Mouse (Mus musculus) CD8-positive naive resting alpha-beta T cell, adult 2 months (primary cell): ENCODE results near the gene Taf12.

Source experiments
- DNase-seq, 2 experiments: peaks; one replicate each; pipeline ENCODE4 v3.0.0; 2022; ENCODE audit warnings: low read depth in 2 of 2, low spot score in 2 of 2

The Taf12 gene

GRCm38 (mm10) chr4:132309849-132310472, 35.8 kb downstream of the Taf12 start:
- DNase-seq: peak; percentile 50 to 65

DNA sequence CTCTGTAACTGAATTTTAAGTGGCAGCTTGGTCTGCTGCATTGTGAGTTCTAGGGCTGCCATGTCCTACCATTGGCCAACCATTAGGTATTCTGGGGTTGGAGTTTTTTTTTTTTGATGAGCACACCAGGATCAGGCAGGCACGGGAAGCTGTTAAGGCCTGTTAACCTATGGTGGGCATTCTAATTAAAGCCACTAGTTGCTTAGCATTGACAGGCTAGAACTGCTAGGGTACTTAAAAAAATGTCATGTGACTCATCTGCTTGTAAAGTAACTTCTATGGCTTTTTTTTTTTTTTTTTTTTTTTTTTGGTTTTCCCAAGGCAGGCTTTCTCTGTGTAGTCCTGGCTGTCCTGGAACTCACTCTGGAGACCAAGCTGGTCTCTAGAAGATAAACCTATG, 37.0 kb downstream of the Taf12 start:
- DNase-seq: no peak

DNA sequence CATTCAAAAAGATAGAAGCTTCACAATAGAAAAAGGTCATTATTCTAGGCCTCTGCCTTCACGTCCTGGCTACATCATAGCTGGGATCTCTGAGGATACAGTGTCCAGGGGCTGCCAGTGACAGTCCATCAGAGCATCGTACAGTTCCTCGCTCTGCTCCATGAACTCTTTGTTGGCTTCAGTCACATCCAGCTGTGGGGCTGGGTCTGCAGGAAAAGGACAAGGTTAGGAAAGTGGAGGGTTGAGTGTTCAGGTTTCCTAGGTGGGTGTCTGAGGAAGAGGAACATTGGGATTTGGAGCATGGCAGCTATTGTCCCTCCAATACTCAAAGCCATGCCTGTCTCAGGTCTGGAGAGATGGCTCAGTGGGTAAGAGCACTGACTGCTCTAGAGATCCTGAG, 37.6 kb downstream of the Taf12 start:
- DNase-seq: no peak

DNA sequence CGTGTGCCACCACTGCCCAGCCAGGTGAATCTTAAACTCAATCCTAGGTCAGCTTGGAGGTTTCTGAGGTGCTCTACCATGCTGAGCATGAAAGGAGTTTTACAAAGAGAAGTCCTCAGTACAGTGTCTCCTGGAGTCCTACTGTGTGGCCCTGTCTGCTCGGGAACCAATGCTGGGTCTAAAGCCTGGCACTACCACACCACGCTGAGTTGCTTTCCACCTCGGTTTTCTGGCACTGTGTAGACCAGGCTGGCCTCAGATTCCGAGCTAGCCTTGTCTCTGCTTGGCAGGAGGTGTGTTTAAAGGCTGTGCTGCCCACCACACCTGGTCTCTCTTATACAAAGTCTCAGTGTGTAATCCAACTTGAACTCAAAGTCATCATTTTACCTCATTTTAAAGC, 38.5 kb downstream of the Taf12 start:
- DNase-seq: no peak

DNA sequence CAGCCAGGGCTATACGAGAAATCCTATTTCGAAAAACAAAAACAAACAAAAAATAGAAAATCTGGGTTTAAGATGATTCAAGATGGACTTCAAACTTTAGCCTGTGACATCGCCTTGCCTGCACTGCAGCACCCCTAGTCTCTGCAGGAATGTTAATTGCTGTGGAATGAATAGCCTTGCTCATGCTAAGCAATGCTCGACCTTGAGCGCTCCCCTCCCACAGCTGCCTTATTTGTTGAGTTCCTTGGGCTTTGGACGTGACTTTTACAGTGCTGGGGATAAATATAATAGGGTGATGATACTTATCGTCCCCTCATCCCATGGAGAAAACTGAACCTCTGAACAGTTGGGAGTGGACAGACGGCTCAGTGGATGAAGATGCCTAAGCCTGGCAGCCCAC, 41.5 kb downstream of the Taf12 start:
- DNase-seq: no peak

DNA sequence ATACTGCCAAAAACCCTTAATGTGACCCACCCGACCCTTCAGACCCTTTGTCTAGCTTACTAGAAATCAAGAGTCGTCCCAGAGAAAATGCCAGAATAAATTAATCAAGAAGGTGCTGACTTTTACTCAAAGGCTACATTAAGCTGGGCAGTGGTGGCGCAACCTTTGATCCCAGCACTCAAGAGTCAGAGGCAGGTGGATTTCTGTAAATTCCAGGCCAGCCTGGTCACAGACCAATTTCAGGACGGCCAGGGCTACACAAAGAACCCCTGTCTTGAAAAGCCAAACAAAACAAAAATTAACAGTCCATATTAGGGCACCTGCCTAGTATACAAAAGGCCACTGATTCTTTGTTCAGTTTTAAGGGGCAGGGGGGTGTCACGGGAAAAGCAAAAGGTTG, 52.3 kb downstream of the Taf12 start:
- DNase-seq: no peak

GRCm38 (mm10) chr4:132328391-132328982, 54.3 kb downstream of the Taf12 start:
- no peak for DNase-seq

GRCm38 (mm10) chr4:132329115-132329834, 55.1 kb downstream of the Taf12 start, which contains the start of gene Trnau1ap:
TSS of gene Trnau1ap (minus strand) at chr4:132329538.
- peak; percentile 65 to 78 for DNase-seq

DNA sequence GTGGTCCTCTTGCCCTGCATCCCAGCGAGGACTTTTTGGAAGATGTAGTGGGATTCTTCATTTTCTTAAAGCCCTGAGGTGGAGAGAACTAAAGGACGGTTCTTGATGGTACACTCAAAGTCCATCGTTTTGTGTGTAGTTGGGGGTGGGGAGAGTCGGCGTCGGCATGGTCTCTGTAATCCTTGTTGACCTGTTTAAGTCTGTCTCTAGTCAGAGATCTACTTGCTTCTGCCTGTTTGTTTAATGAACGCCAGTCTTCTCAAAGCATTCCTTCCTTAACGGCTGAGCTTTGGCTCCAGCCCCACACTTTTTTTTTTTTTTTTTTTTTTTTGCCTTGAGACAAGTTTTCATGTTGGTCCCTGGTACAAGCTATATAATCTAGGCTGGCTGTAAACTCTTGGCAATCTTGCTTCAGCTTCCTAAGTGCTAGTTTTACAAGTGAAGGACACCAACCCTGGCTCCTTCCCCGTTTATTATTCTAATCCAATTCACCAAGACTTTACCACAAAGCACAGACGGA, 55.7 kb downstream of the Taf12 start:
- no peak for DNase-seq

DNA sequence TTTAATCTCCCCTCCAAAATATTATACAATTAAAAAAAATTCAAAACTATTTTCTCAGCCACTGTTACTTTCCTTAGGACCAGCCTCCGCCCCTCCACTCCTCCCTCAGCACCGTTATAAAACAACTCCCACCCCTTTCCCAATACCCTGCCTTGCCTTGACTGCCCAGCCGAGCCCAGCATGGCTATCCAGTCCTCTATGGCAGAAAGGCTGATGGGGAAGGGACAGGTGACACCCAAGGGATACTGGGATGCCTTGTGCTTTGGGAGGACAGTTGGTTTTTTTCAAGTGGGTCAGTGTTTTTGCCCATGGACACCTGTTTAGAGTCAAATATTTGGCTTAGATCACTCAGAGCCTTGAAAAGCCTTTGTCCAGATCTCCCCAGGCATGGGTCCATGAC, 57.8 kb downstream of the Taf12 start:
- DNase-seq: no peak

DNA sequence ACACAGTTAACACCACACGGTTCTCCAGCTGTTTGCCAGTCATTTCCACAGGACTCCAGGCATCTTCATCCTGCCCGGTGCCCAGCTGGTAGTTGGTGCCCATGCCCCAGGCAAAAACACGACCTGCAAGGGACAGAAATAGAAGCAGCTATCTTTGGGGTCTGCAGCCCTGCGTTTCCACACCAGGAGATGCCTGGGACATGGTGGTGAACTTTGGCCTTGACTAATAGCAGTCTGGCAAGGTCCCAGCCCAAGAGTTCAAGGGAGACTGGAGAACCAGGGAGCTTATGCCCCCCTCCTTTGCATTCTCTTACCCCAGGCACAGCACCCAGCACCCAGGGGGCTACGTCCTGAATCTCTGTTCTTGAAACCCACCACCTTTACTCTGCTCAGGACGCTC, 58.7 kb downstream of the Taf12 start:
- DNase-seq: no peak

- no peak for DNase-seq
Measured at GRCm38 (mm10) chr4:132338943-132339342, 64.8 kb downstream of the Taf12 start.

DNA sequence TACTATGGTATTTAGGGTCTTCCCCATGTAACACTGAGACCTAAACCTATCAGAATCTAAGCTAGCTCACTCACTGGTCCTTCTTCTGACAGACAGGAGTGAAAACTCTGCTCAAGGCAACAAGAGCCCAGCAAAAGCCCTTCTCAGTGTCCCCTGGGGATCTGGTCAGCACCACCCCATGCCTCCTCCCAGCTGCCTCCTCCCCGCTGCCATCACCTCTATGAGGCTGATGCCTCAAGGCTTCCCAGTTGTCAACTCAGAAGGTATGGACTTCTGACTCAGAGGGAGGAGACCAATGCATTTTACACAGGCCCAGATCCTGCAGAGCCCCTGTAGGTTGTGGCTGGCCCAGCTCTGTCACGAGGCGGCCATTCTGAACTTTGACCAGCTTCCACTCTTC, 67.3 kb downstream of the Taf12 start:
- DNase-seq: no peak

GRCm38 (mm10) chr4:132344403-132345134, 70.4 kb downstream of the Taf12 start:
- DNase-seq: no peak
